Mouse (Mus musculus) liver, adult 2 months (tissue): Measurements from ENCODE around the gene Ipmk. TPM values are rescaled to one million over a fixed set of nuclear protein-coding genes. Genes with fewer than 3 reads are reported as not detected.

Source experiments
- DNase-seq: peaks from one replicate; pipeline ENCODE4 v3.0.0-alpha.2; 2011; ENCODE audit warnings: low read depth, low spot score; ENCODE audit errors: extremely low read depth
- H3K27ac ChIP-seq: fragments of 200-500 bp; replicated peaks from 2 replicates; pipeline ENCODE4 v1.5.1; 2012; ENCODE audit warnings: low read depth, mild to moderate bottlenecking, control low read depth, inconsistent platforms, low read length; ENCODE audit not compliant: insufficient read depth
- H3K27me3 ChIP-seq: fragments of 200-500 bp; 2 replicates; pipeline ENCODE4 v1.6.1; 2012; ENCODE audit warnings: mild to moderate bottlenecking, moderate library complexity, low read length, inconsistent platforms; ENCODE audit not compliant: control insufficient read depth, insufficient read depth
- H3K36me3 ChIP-seq: fragments of 200-500 bp; 2 replicates; pipeline ENCODE4 v1.6.1; 2012; ENCODE audit warnings: low read length, inconsistent platforms; ENCODE audit not compliant: control insufficient read depth, insufficient read depth
- H3K4me1 ChIP-seq: fragments of 200-500 bp; 2 replicates; pipeline ENCODE4 v1.6.1; 2011; ENCODE audit warnings: low read length; ENCODE audit not compliant: control insufficient read depth, insufficient read depth
- H3K4me3 ChIP-seq: fragments of 200-500 bp; 2 replicates; pipeline ENCODE4 v1.5.1; 2011; ENCODE audit warnings: low read depth, mild to moderate bottlenecking, control low read depth, low read length, moderate library complexity; ENCODE audit not compliant: insufficient read depth
- H3K79me2 ChIP-seq: fragments of 200-500 bp; 2 replicates; pipeline ENCODE4 v1.6.1; 2012; ENCODE audit warnings: inconsistent platforms, mild to moderate bottlenecking, low read length, moderate library complexity; ENCODE audit not compliant: control insufficient read depth, insufficient read depth
- H3K9ac ChIP-seq: fragments of 200-500 bp; 2 replicates; pipeline ENCODE4 v1.6.1; 2012; ENCODE audit warnings: low read depth, mild to moderate bottlenecking, control low read depth, inconsistent platforms, low read length
- CTCF ChIP-seq: fragments of 200-500 bp; IDR thresholded peaks from 2 replicates; pipeline ENCODE4 v1.5.1; 2011; ENCODE audit warnings: low read depth, low read length, control low read depth
- POLR2A ChIP-seq: fragments of 200-500 bp; IDR thresholded peaks from 2 replicates; pipeline ENCODE4 v1.6.1; 2011; ENCODE audit warnings: low read length, control low read depth; ENCODE audit not compliant: insufficient read depth; ENCODE audit errors: extremely low read depth
- WGBS: fragments of 180-500 bp; shearing (Covaris S2); methylation state at CpG from one replicate; pipeline ENCODE4 v1.1.7; 2018; 5-methylcytosine and 5-hydroxymethylcytosine counted together
- polyA plus RNA-seq: library from polyadenylated mRNA; depleted of rRNA; stranded (reverse); fragments of >200 nt; gene quantifications from 2 replicates; pipeline ENCODE4 v1.2.3, GENCODE M21; 2012
- total RNA-seq: library from RNA; depleted of rRNA; stranded (reverse); fragments of >200 nt; gene quantifications from 2 replicates; pipeline ENCODE4 v1.2.3, GENCODE M21; 2014

Ipmk gene
- total and polyA plus RNA-seq, 2 experiments, result 11.6 to 46.2 TPM

DNA sequence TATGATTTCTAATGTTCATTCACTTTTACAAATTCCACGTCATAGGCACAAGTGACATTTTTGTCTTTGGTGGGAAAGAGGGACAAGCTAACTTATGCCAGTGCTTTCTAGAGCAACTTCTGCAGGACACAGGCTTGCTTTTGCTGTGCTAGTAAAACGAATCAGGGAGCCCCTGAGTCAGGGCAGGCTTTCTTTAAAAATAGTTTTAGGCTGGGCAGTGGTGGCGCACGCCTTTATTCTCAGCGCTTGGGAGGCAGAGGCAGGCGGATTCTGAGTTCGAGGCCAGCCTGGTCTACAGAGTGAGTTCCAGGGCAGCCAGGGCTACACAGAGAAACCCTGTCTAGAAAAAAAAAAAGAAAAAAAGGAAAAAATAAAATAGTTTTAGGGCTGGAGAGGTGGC lies 15.7 kb upstream of the Ipmk start:
- Histone ChIP-seq H3K4me3 (no peak overlapping the region), H3K27ac (no peak overlapping the region), H3K79me2 (peaks cover 29% of the 10 kb centered on the region; the same call in 1 of the 2 replicates), H3K27me3 (no peaks in the 10 kb centered on the region), H3K36me3 (peaks cover 40% of the 10 kb centered on the region), H3K4me1 (peaks cover 20% of the 10 kb centered on the region), H3K9ac (no peak overlapping the region)
- TF ChIP-seq CTCF, result no peak
- no peak for TF ChIP-seq POLR2A
- DNase-seq, result no peak
- 93% methylated on average over 7 of the region's 7 CpGs for WGBS

DNA sequence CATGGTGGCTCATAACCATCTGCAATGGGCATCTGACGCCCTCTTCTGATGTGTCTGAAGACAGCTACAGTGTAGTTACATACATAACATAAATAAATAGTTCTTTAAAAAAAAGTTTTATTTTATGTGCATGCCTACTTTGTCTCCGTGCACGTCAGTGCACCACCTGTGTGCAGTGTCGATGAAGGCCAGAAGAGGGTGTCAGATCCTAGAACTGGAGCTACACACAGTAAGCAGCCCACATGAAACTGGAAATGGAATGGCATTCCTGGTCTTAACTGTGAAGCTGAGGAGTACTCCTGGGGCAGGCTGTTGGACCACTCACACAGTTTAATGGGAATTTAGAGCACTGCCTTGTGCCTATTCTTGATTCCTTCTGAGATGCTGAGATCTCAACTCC lies 15.2 kb upstream of the Ipmk start:
- WGBS, result 77% methylated on average over 4 of the region's 4 CpGs
- H3K79me2 ChIP-seq, result peaks cover 31% of the 10 kb centered on the region; the same call in 1 of the 2 replicates
- H3K27ac ChIP-seq, result peak overlapping the region; percentile 18; the same call in 1 of the 2 replicates
- no peak overlapping the region for H3K4me3 ChIP-seq
- peak; percentile 63 for DNase-seq
- peaks cover 23% of the 10 kb centered on the region for H3K4me1 ChIP-seq
- TF ChIP-seq CTCF, result peak; percentile 59
- TF ChIP-seq POLR2A, result no peak
- H3K27me3 ChIP-seq, result no peaks in the 10 kb centered on the region
- H3K36me3 ChIP-seq, result peaks cover 40% of the 10 kb centered on the region
- H3K9ac ChIP-seq, result no peak overlapping the region

DNA sequence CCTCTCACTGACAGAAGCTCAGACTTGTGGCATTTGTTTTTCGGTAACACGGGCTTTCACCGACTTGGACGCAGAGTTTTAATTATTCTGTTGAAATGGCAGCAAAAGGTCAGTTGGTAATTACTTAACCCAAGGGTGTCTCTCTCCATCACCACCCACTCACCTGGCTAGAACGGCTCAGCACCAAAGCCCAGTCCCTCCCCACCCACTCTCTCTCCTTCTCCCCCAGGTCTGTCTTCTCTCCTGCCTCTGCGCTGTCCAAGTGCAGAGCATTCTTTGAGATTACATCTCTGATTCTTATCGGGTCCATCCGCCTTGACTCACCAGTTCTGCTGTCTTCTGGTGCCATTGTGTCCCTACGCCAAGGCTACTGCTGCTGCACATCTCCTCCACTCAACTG lies 14.7 kb upstream of the Ipmk start:
- H3K27me3 ChIP-seq, result no peaks in the 10 kb centered on the region
- TF ChIP-seq POLR2A (no peak), CTCF (no peak)
- peaks cover 40% of the 10 kb centered on the region for H3K36me3 ChIP-seq
- no peak overlapping the region for H3K4me3 ChIP-seq
- 50% methylated on average over 9 of the region's 9 CpGs for WGBS
- H3K27ac ChIP-seq, result peak overlapping the region; percentile 23
- H3K79me2 ChIP-seq, result peaks cover 31% of the 10 kb centered on the region; the same call in 1 of the 2 replicates
- H3K4me1 ChIP-seq, result peaks cover 25% of the 10 kb centered on the region
- peak overlapping the region; percentile 10; the same call in 1 of the 2 replicates for H3K9ac ChIP-seq
- peak; percentile 58 for DNase-seq

DNA sequence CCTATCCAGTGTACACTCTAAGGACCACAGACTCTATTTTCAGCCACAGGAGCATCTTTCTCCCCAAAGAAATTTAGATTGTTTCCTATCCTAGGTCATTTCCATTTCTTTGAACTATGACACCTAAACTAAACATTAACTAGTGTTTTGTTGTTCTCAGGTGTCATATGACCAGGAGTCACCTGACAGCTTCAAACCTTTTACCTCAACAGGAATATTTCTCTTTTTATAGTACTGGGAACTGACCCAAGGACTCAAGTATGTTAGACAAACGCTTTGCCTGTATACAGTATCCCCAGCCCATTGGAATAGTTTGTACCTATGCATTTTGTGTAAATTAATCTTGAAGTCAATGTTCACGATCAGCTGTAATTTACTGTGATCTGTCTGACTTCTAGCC lies 9.8 kb upstream of the Ipmk start:
- Histone ChIP-seq H3K4me1 (peaks cover 32% of the 10 kb centered on the region), H3K79me2 (peaks cover 37% of the 10 kb centered on the region; the same call in 1 of the 2 replicates), H3K27ac (peak overlapping the region; percentile 94), H3K4me3 (peak overlapping the region; percentile 48), H3K27me3 (no peaks in the 10 kb centered on the region), H3K9ac (peak overlapping the region; percentile 79), H3K36me3 (peaks cover 18% of the 10 kb centered on the region)
- TF ChIP-seq CTCF, result no peak
- TF ChIP-seq POLR2A, result no peak
- WGBS, result 32% methylated on average over 2 of the region's 2 CpGs
- DNase-seq, result peak; percentile 94

DNA sequence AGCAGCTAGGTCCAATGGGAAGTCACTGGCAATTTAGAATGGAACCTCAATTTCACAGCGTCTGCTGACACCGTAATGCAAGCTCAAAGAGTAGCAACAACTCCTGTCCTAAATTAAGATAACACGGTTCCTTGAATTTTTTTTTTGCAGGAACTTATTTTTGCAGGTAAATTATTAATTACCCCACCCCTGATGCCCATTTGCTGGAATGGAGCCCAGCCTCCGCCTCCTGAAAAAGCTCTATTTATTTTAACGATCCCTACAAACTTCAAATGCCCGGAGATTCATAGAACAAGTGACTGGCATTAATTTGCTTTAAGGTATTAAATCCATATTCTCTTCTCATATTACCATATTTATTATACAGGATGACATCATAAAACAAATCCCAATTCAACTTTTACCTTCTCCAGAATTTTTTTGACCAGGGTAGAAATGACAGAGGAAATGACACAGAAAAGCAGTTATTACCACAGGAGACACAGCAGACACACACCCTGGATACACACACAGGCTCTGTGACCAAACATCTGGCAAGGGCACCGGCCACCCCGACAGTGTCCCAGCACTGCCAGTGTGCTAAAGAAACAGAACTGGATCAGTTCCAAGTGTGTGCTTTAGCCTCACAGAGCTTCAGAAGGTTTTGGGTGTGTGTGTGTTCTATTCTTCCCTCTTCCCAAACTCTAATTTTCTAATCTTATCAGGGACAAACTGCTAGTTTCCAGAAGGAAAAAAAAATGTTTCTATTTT lies 9.2 kb upstream of the Ipmk start:
- Histone ChIP-seq H3K79me2 (peaks cover 31% of the 10 kb centered on the region; the same call in 1 of the 2 replicates), H3K36me3 (peaks cover 18% of the 10 kb centered on the region), H3K27me3 (no peaks in the 10 kb centered on the region), H3K9ac (peak overlapping the region; percentile 79), H3K27ac (peak overlapping the region; percentile 99), H3K4me3 (peak overlapping the region; percentile 48), H3K4me1 (peaks cover 27% of the 10 kb centered on the region)
- TF ChIP-seq POLR2A, result 0 out of 2 replicates have a peak, but pooled peaks have one; percentile 23
- no peak for TF ChIP-seq CTCF
- WGBS, result 17% methylated on average over 8 of the region's 8 CpGs
- DNase-seq, result peak; percentile 92

DNA sequence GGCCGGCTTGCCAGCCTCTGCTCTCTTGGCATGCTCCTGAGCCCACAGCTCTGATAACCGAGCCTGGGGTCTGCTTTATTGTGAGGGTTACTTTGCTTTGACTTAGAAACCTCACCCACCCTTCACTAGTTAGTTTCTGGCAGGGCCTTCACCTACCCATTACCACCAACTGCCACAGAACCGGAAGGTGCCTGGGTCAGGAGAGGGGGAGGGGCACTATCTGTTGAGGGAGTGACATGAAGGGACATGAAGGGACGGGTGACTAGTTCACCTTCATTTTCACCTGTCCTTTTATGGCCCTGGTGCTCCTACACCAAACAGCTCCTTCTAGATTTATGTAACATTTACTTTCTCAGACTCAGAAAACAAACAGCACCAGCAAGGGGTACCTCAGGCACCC lies 8.1 kb upstream of the Ipmk start:
- H3K4me3 ChIP-seq, result peak overlapping the region; percentile 39; the same call in 1 of the 2 replicates
- no peaks in the 10 kb centered on the region for H3K27me3 ChIP-seq
- H3K27ac ChIP-seq, result peak overlapping the region; percentile 99
- WGBS, result 12% methylated on average over 4 of the region's 4 CpGs
- peak; percentile 70 for DNase-seq
- H3K9ac ChIP-seq, result peak overlapping the region; percentile 75
- H3K36me3 ChIP-seq, result peaks cover 13% of the 10 kb centered on the region
- H3K79me2 ChIP-seq, result peaks cover 28% of the 10 kb centered on the region; the same call in 1 of the 2 replicates
- no peak for TF ChIP-seq CTCF
- peaks cover 24% of the 10 kb centered on the region for H3K4me1 ChIP-seq
